Mouse (Mus musculus) midbrain, embryonic 13.5 days (tissue): ENCODE results near the gene Stx18. TPM values are rescaled to one million over a fixed set of nuclear protein-coding genes. Genes with fewer than 3 reads are reported as not detected.

Experiments
- ATAC-seq: fragments of 200-750 bp; cut with Nextera tagmentation; 2 replicates; pipeline ENCODE4 v1.8.0; 2017; ENCODE audit warnings: mild to moderate bottlenecking, moderate TSS enrichment, moderate library complexity
- H3K27ac ChIP-seq: fragments of 300-500 bp; sonication (generic); 2 replicates; pipeline ENCODE4 v1.5.1; 2015; ENCODE audit warnings: inconsistent platforms, mild to moderate bottlenecking, moderate library complexity
- H3K27me3 ChIP-seq: fragments of 300-500 bp; sonication (generic); 2 replicates; pipeline ENCODE4 v1.6.1; 2015; ENCODE audit warnings: mild to moderate bottlenecking, inconsistent platforms
- H3K36me3 ChIP-seq: fragments of 300-500 bp; sonication (generic); 2 replicates; pipeline ENCODE4 v1.6.1; 2015; ENCODE audit warnings: mild to moderate bottlenecking, inconsistent platforms
- H3K4me1 ChIP-seq: fragments of 300-500 bp; sonication (generic); replicated peaks from 2 replicates; pipeline ENCODE4 v1.6.1; 2015; ENCODE audit warnings: inconsistent platforms
- H3K4me2 ChIP-seq: fragments of 300-500 bp; sonication (generic); replicated peaks from 2 replicates; pipeline ENCODE4 v1.6.1; 2015; ENCODE audit warnings: moderate library complexity, mild to moderate bottlenecking, inconsistent platforms
- H3K4me3 ChIP-seq: fragments of 300-500 bp; sonication (generic); replicated peaks from 2 replicates; pipeline ENCODE4 v1.5.1; 2015; ENCODE audit warnings: mild to moderate bottlenecking, inconsistent platforms
- H3K9ac ChIP-seq: fragments of 300-500 bp; sonication (generic); replicated peaks from 2 replicates; pipeline ENCODE4 v1.6.1; 2015; ENCODE audit warnings: mild to moderate bottlenecking, inconsistent platforms
- H3K9me3 ChIP-seq: fragments of 300-500 bp; sonication (generic); 2 replicates; pipeline ENCODE4 v1.6.1; 2016; ENCODE audit warnings: mild to moderate bottlenecking, inconsistent platforms
- WGBS: fragments of 180-500 bp; shearing (Covaris S2); methylation state at CpG from one replicate; pipeline ENCODE4 v1.1.7; 2015; 5-methylcytosine and 5-hydroxymethylcytosine counted together
- polyA plus RNA-seq: library from polyadenylated mRNA; unstranded; fragments of >200 nt; fragmentation: Nextera tagmentation; extraction: Ambion mirVana; gene quantifications from 2 replicates; pipeline ENCODE4 v1.2.1, GENCODE M21; 2015

Gene Stx18
- polyA plus RNA-seq, 1 experiment from 2014 or later: 36.5 TPM

DNA sequence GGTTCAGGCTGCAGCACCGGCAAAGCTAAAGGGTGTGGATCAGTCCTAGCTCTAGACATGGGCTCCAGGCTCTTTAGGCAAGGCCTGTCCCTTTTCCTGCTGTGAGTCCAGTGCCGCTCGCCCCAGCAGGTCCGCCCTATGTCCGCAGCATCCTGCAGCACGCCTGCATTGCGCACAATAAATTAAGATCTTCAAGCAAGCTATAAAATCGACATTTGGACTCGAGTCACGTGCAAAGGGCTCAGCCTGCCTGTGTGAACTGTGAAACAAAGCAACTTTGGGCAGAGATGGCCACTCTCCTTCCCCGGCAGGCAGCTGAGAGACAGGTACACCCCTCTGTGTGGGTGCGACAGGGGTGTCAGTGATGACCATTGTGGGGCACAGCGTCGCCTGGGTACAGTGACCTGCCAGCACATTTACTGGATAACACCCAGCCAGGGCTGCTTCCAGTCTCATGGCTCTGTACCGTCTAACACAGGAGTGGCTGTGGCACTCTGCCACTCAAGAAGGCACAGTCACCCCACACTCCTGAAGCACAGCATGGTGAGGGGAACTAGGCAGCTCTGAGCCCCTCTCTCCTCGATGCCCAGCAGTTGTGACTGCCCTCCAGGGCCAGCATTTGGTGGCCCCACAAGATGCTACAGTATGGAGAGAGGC is 135.8 kb downstream of the Stx18 start:
- WGBS: 83% methylated on average over 16 of the region's 16 CpGs
- ATAC-seq: no peak

DNA sequence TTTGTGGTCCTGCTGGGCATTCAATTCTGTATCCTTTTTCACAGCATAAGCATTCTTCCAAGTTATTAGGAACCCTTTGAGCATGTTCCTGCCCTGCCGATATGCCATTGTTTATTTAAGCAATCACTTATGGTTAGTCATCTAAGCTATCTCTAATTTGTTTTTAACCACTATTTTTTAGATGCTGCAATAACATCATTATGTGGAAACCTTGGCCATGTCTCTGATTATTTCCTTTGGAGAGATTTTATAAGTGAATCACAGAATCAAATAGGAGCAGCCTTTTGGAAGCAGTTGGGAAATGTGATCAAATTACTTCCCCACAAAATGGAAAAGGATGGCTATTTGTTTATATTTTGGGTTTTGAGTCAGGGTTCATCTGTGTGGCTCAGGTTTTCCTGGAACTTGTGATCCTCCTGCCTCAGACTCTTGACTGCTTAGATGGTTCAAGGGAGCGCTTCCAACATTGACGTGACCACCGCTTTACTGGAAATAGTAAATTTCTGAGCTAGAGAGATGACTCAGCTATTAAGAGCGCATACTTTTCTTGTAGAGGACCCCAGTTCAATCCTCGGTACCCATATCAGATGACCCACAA is 146.2 kb downstream of the Stx18 start:
- ATAC-seq: no peak
- Histone ChIP-seq H3K9ac (no peak overlapping the region), H3K4me2 (no peak overlapping the region), H3K4me1 (no peaks in the 10 kb centered on the region), H3K36me3 (no peaks in the 10 kb centered on the region), H3K4me3 (no peak overlapping the region), H3K27me3 (no peaks in the 10 kb centered on the region), H3K9me3 (peaks cover 2% of the 10 kb centered on the region; the same call in 1 of the 2 replicates), H3K27ac (no peak overlapping the region)
- WGBS: 89% methylated on average over 6 of the region's 6 CpGs

More for the DNA sequence above, 135.8 kb downstream of the Stx18 start:
- H3K4me1 ChIP-seq: no peaks in the 10 kb centered on the region
- H3K4me2 ChIP-seq: no peak overlapping the region
- H3K36me3 ChIP-seq: no peaks in the 10 kb centered on the region
- H3K4me3 ChIP-seq: no peak overlapping the region
- H3K27me3 ChIP-seq: 0 out of 2 replicates have a peak, but pooled peaks cover 3% of the 10 kb centered on the region
- no peak overlapping the region for H3K9ac ChIP-seq
- H3K27ac ChIP-seq: no peak overlapping the region
- H3K9me3 ChIP-seq: no peaks in the 10 kb centered on the region

DNA sequence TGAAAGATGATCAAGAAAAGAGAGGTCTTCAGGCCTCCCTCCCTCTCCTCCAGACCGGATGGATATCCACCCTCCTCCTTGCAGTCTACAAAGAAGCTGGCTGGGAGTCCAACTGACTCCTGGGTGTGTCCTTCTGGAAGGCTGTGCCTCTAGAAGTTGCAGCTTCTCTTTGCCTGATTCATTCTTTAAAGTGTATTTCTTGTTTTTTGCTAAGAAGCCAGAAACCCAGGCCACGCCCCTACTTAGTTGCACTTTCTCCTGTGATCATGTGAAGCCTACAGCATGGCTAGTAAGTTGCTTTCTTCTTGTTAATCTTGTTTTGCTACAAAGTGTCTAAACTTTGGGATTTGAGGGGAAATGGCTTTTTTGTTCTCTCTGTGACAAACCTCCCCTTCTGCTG is 148.5 kb downstream of the Stx18 start:
- Histone ChIP-seq H3K4me2 (no peak overlapping the region), H3K36me3 (no peaks in the 10 kb centered on the region), H3K27ac (no peak overlapping the region), H3K9me3 (peaks cover 3% of the 10 kb centered on the region; the same call in 1 of the 2 replicates), H3K9ac (no peak overlapping the region), H3K4me3 (no peak overlapping the region), H3K4me1 (no peaks in the 10 kb centered on the region), H3K27me3 (no peaks in the 10 kb centered on the region)
- WGBS: 90% methylated on average over 2 of the region's 2 CpGs
- no peak for ATAC-seq

Other genes starting within 250 kb of the Stx18 start
- 16.2 and 23.2 TPM in 2 replicates for gene Msx1, start 214.2 kb upstream of the Stx18 start, polyA plus RNA-seq
- 870 and 950 TPM in 2 replicates for gene Nsg1, start 121.2 kb downstream of the Stx18 start, polyA plus RNA-seq
- 26.2 and 26.4 TPM in 2 replicates for gene Zbtb49, start 181.7 kb downstream of the Stx18 start, polyA plus RNA-seq
- gene Lyar, start 181.7 kb downstream of the Stx18 start, polyA plus RNA-seq: 66.9 and 76.9 TPM in 2 replicates
- gene Tmem128, start 221.4 kb downstream of the Stx18 start, polyA plus RNA-seq: 105 and 116 TPM in 2 replicates
- gene Otop1, start 237.2 kb downstream of the Stx18 start, polyA plus RNA-seq: not detected in 2 replicates